Mouse (Mus musculus): ENCODE results near the gene Adra2a.

The Adra2a gene

GRCm38 (mm10) chr19:54043851-54044250, at the start of gene Adra2a:
Gene Adra2a (plus strand): TSS chr19:54044151.
- no peak for DNase-seq (ENCODE audit: low spot score)

- DNase-seq (ENCODE audit: low spot score): no peak
Measured at GRCm38 (mm10) chr19:53994276-53994675, 49.7 kb upstream of the Adra2a start.

GRCm38 (mm10) chr19:54010973-54011372, 33.0 kb upstream of the Adra2a start:
- no peak for DNase-seq (ENCODE audit: low spot score)

- no peak for DNase-seq (ENCODE audit: low spot score)
Measured at GRCm38 (mm10) chr19:54014999-54015398, 29.0 kb upstream of the Adra2a start.

GRCm38 (mm10) chr19:54015503-54015902, 28.4 kb upstream of the Adra2a start:
- no peak for DNase-seq (ENCODE audit: low spot score)

- no peak for DNase-seq (ENCODE audit: low spot score)
Measured at GRCm38 (mm10) chr19:54035100-54035499, 8.9 kb upstream of the Adra2a start.

- DNase-seq (ENCODE audit: low spot score): no peak
Measured at GRCm38 (mm10) chr19:54039441-54039840, 4.5 kb upstream of the Adra2a start.

GRCm38 (mm10) chr19:54040356-54041028, 3.5 kb upstream of the Adra2a start:
- DNase-seq (ENCODE audit: low spot score): no peak

- no peak for DNase-seq (ENCODE audit: low spot score)
Measured at GRCm38 (mm10) chr19:54041029-54041367, 3.0 kb upstream of the Adra2a start.

GRCm38 (mm10) chr19:54044507-54045371, 788 bp downstream of the Adra2a start:
- DNase-seq (ENCODE audit: low spot score): no peak

- no peak for DNase-seq (ENCODE audit: low spot score)
Measured at GRCm38 (mm10) chr19:54045412-54045811, 1.5 kb downstream of the Adra2a start.

GRCm38 (mm10) chr19:54045931-54046683, 2.2 kb downstream of the Adra2a start:
- DNase-seq (ENCODE audit: low spot score): no peak

- DNase-seq (ENCODE audit: low spot score): no peak
Measured at GRCm38 (mm10) chr19:54046684-54047070, 2.7 kb downstream of the Adra2a start.

- DNase-seq (ENCODE audit: low spot score): no peak
Measured at GRCm38 (mm10) chr19:54047386-54048050, 3.6 kb downstream of the Adra2a start.

- no peak for DNase-seq (ENCODE audit: low spot score)
Measured at GRCm38 (mm10) chr19:54048161-54048885, 4.4 kb downstream of the Adra2a start.

- no peak for DNase-seq (ENCODE audit: low spot score)
Measured at GRCm38 (mm10) chr19:54051651-54052050, 7.7 kb downstream of the Adra2a start.

- DNase-seq (ENCODE audit: low spot score): no peak
Measured at GRCm38 (mm10) chr19:54055845-54056244, 11.9 kb downstream of the Adra2a start.

GRCm38 (mm10) chr19:54068447-54068846, 24.5 kb downstream of the Adra2a start:
- DNase-seq (ENCODE audit: low spot score): no peak

GRCm38 (mm10) chr19:54070521-54070920, 26.6 kb downstream of the Adra2a start:
- DNase-seq (ENCODE audit: low spot score): no peak

- no peak for DNase-seq (ENCODE audit: low spot score)
Measured at GRCm38 (mm10) chr19:54072233-54072800, 28.4 kb downstream of the Adra2a start.

All from MN1 (cell line).